Mouse (Mus musculus): ENCODE results near the gene H2-Ob.

- TF ChIP-seq CTCF (IDR thresholded peaks at IDR 0.05; ENCODE audit: extremely low read depth, insufficient read depth, insufficient read length, insufficient replicate concordance), result no peak
- no peak for TF ChIP-seq POLR2A (IDR thresholded peaks at IDR 0.05; ENCODE audit: low read depth, low read length)
Observed at GRCm38 (mm10) chr17:34303789-34304188, 65.1 kb downstream of the H2-Ob start.
